Mouse (Mus musculus): ENCODE data around the gene Psmd11. TPM values are rescaled to one million over a fixed set of nuclear protein-coding genes. Genes with fewer than 3 reads are reported as not detected.

Psmd11 gene
- polyA plus RNA-seq, 1 experiment from 2014 or later = 300 TPM

DNA sequence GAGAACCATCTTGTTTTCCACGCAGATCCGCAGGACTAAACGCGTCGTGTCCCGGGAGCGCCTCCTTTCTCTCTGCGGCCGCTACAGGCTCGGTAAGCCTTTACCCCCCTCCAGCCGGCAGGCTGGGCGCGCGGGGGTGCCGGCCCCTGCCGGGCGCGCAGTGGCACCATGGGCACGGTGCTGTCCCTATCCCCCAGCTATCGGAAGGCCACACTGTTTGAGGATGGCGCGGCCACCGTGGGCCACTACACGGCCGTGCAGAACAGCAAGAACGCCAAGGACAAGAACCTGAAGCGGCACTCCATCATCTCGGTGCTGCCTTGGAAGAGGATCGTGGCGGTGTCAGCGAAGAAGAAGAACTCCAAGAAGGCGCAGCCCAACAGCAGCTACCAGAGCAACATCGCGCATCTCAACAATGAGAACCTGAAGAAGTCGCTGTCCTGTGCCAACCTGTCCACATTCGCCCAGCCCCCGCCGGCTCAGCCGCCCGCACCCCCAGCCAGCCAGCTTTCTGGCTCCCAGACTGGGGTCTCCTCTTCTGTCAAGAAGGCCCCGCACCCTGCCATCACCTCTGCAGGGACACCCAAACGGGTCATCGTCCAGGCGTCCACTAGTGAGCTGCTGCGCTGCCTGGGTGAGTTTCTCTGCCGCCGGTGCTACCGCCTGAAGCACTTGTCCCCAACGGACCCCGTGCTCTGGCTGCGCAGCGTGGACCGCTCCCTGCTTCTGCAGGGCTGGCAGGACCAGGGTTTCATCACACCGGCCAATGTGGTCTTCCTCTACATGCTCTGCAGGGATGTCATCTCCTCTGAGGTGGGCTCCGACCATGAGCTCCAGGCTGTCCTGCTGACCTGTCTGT is 49.2 kb downstream of the Psmd11 start:
- Histone ChIP-seq H3K27me3 (ENCODE audit: control insufficient read depth, insufficient read depth, low read length) (no peaks in the 10 kb centered on the region), H3K27ac (ENCODE audit: low read depth, low read length) (peak overlapping the region; percentile 67; the same call in 1 of the 2 replicates), H3K9ac (ENCODE audit: low read depth, low read length) (peak overlapping the region; percentile 73), H3K4me3 (ENCODE audit: low read length) (peak overlapping the region; percentile 74), H3K36me3 (ENCODE audit: control insufficient read depth, insufficient read depth, low read length) (peaks cover 12% of the 10 kb centered on the region; the same call in 1 of the 2 replicates), H3K4me1 (ENCODE audit: control insufficient read depth, insufficient read depth, low read length) (peaks cover 12% of the 10 kb centered on the region), H3K9me3 (ENCODE audit: control insufficient read depth, low read length) (no peaks in the 10 kb centered on the region), H3K4me2 (replicated peaks; ENCODE audit: low read depth, low read length) (peak overlapping the region; percentile 99)
- 18% methylated on average over 53 of the region's 55 CpGs for WGBS
- ATAC-seq (ENCODE audit: low FRiP score, low TSS enrichment) = peak; percentile 34

DNA sequence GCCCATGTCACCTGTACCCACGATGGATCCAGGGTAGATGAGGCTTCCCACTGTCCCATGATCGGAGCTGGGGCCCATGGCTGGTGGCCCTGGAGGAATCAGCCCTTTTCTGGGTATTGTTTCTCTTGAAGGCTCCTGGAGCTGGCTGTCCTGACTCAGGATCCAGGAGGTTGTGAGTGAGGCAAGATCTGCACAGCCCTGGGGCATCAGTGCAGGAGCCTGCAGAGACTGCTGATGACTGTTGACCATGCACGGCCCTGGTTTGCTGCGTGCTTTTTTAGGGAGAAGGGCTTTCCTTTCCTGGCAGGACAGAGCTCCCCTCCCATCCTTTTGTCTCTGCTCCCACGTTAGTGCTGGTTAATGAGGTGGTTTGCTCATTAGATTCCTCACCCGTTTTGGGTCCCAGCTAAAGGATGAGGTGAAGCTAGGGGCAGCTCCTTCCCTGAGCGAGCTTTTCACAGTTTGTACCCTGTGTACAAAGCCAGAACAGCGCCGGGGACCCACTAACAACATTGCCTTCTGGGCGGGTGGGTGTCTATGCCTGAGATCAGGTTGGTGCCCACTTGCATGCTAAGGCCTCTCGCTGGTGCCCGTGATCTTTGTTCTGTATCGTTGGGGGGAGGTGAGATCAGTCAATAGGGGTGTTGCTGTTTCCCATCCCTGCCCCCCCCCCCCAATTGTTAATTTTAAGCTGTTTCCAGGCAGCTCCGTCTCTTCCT is 50.4 kb downstream of the Psmd11 start:
- no peak for ATAC-seq (ENCODE audit: low FRiP score, low TSS enrichment)
- Histone ChIP-seq H3K9me3 (ENCODE audit: control insufficient read depth, low read length) (no peaks in the 10 kb centered on the region), H3K9ac (ENCODE audit: low read depth, low read length) (0 out of 2 replicates have a peak overlapping the region, but pooled peaks have one; percentile 18), H3K4me3 (ENCODE audit: low read length) (no peak overlapping the region), H3K27me3 (ENCODE audit: control insufficient read depth, insufficient read depth, low read length) (no peaks in the 10 kb centered on the region), H3K36me3 (ENCODE audit: control insufficient read depth, insufficient read depth, low read length) (peaks cover 2% of the 10 kb centered on the region; the same call in 1 of the 2 replicates), H3K27ac (ENCODE audit: low read depth, low read length) (no peak overlapping the region), H3K4me1 (ENCODE audit: control insufficient read depth, insufficient read depth, low read length) (peaks cover 12% of the 10 kb centered on the region), H3K4me2 (replicated peaks; ENCODE audit: low read depth, low read length) (peak overlapping the region; percentile 19; the same call in 1 of the 2 replicates)
- 65% methylated on average over 14 of the region's 14 CpGs for WGBS

DNA sequence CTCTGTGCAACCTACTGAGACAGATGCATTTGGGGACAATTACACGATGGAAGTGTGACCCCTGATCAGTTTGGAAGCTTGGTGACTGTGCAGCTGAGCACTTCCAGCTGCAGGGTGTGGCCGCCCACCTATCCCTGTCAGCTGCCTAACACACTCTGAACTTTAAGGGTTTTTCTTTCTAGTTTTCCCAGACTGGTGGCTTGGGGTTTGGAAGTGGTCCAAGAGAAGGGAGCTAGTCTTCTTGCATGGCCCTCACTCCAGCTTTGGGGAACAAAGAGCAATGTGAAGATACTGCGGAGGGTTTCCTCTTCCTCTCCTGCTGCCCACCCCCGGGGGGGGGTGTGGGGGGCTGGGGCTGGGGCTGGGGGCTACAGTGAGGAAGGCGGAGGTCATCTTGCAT is 51.0 kb downstream of the Psmd11 start:
- H3K9me3 ChIP-seq (ENCODE audit: control insufficient read depth, low read length) = no peaks in the 10 kb centered on the region
- peaks cover 12% of the 10 kb centered on the region for H3K4me1 ChIP-seq (ENCODE audit: control insufficient read depth, insufficient read depth, low read length)
- 72% methylated on average over 5 of the region's 5 CpGs for WGBS
- H3K36me3 ChIP-seq (ENCODE audit: control insufficient read depth, insufficient read depth, low read length) = no peaks in the 10 kb centered on the region
- H3K27ac ChIP-seq (ENCODE audit: low read depth, low read length) = no peak overlapping the region
- H3K27me3 ChIP-seq (ENCODE audit: control insufficient read depth, insufficient read depth, low read length) = no peaks in the 10 kb centered on the region
- ATAC-seq (ENCODE audit: low FRiP score, low TSS enrichment) = no peak
- no peak overlapping the region for H3K9ac ChIP-seq (ENCODE audit: low read depth, low read length)
- peak overlapping the region; percentile 19; the same call in 1 of the 2 replicates for H3K4me2 ChIP-seq (replicated peaks; ENCODE audit: low read depth, low read length)
- no peak overlapping the region for H3K4me3 ChIP-seq (ENCODE audit: low read length)

DNA sequence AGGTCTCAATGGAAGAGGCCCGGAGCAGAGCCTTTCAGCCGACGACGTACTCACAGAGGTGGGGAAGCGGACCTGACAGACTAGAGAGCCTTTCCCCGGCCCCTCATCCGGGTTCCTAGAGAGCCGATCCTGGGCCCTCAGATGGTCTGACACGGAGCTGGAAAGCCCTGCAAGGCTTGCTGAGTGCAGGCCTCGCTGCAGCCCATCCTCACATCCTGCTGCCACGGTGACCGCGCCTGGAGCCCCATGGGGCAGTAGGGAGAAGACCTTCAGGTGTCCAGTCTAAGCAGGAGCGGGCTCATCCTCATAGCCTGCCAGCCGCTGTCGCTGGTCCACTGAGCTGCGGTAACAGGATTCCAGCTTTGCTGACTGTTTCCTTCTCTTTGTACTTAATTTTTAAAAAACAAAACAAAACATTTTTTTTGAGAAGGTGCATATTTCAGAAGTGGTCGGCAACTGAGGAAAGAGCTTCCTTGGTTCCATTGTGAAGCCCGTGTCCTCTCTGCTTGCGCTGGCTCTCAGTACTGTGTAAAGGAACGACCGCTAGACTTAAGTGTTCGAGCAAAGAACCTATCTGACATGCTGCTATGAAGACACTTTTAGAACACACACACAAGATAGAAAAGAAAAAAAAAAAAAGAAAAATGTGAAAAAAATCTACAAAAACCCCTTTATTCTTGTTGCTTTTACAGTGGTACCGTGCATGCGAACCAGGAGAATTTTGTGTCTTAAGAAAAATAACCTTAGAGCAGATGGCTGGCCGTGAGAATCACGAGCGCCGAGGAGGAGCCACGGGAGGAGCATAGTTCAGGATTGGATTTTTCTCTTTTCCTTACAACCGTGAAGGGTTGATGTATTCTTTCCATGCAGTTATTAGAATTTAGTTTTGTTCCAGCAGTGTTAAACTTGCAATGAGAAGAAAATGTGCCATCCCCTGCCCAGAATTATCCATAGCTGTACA is 51.8 kb downstream of the Psmd11 start:
- Histone ChIP-seq H3K9ac (ENCODE audit: low read depth, low read length) (no peak overlapping the region), H3K27ac (ENCODE audit: low read depth, low read length) (no peak overlapping the region), H3K27me3 (ENCODE audit: control insufficient read depth, insufficient read depth, low read length) (no peaks in the 10 kb centered on the region), H3K4me1 (ENCODE audit: control insufficient read depth, insufficient read depth, low read length) (peaks cover 12% of the 10 kb centered on the region), H3K4me3 (ENCODE audit: low read length) (no peak overlapping the region), H3K4me2 (replicated peaks; ENCODE audit: low read depth, low read length) (no peak overlapping the region), H3K9me3 (ENCODE audit: control insufficient read depth, low read length) (no peaks in the 10 kb centered on the region), H3K36me3 (ENCODE audit: control insufficient read depth, insufficient read depth, low read length) (no peaks in the 10 kb centered on the region)
- no peak for ATAC-seq (ENCODE audit: low FRiP score, low TSS enrichment)
- WGBS = 86% methylated on average over 31 of the region's 31 CpGs

DNA sequence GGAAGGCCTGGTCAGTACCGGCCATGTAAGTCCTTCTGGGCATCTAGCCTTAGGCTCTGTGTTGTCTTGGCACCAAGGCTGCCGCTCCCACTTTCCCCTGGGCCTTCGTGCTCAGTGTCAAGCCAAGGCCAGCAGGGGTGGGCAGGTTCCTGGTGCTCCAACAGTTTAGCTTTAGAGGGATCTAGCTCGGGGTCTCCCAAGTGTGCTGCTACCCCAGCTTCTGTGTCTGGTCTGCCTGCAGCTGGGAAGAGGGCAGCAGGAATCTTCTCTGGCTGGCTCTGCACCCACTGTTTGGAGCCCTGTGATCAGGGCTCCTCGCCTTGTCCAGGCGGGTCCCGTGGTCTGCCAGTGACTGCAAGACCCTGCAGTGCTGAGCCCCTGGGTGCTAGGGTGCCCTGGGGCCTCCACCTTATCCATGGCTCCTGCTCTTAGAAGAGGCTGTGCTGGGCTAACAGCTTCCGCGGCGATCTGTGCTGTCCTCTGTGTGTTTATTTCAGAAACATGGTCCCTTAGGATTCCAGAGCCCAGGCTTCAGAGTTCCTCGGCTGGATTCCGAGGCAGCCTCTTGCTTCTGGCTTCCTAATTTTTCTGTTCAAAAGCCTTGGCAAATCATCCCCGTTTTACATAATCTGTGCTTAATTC is 53.1 kb downstream of the Psmd11 start:
- no peak overlapping the region for H3K9ac ChIP-seq (ENCODE audit: low read depth, low read length)
- H3K36me3 ChIP-seq (ENCODE audit: control insufficient read depth, insufficient read depth, low read length) = no peaks in the 10 kb centered on the region
- no peaks in the 10 kb centered on the region for H3K27me3 ChIP-seq (ENCODE audit: control insufficient read depth, insufficient read depth, low read length)
- no peak overlapping the region for H3K27ac ChIP-seq (ENCODE audit: low read depth, low read length)
- no peak overlapping the region for H3K4me3 ChIP-seq (ENCODE audit: low read length)
- no peak overlapping the region for H3K4me2 ChIP-seq (replicated peaks; ENCODE audit: low read depth, low read length)
- WGBS = 89% methylated on average over 13 of the region's 13 CpGs
- no peaks in the 10 kb centered on the region for H3K9me3 ChIP-seq (ENCODE audit: control insufficient read depth, low read length)
- no peak for ATAC-seq (ENCODE audit: low FRiP score, low TSS enrichment)
- peaks cover 12% of the 10 kb centered on the region for H3K4me1 ChIP-seq (ENCODE audit: control insufficient read depth, insufficient read depth, low read length)

DNA sequence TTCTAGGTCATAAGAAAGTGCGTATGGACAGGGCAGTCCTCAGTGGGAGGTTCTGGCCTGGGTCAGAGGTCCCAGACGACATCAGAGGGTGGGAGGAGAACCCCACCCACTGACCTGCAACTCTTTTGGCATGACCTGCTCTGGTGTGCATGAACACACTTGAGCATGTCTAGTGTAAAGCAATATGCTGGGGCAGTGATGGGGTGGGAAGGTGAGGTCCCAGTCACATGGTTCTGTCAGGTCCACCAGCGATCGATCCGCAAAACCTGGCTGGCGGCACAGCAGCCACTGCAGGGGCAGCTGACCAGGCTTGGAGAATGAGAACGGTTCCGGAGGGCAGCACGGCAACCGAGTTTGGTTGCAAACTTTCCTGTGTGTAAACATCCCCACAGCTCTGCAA is 53.9 kb downstream of the Psmd11 start:
- WGBS = 80% methylated on average over 10 of the region's 10 CpGs
- no peaks in the 10 kb centered on the region for H3K36me3 ChIP-seq (ENCODE audit: control insufficient read depth, insufficient read depth, low read length)

DNA sequence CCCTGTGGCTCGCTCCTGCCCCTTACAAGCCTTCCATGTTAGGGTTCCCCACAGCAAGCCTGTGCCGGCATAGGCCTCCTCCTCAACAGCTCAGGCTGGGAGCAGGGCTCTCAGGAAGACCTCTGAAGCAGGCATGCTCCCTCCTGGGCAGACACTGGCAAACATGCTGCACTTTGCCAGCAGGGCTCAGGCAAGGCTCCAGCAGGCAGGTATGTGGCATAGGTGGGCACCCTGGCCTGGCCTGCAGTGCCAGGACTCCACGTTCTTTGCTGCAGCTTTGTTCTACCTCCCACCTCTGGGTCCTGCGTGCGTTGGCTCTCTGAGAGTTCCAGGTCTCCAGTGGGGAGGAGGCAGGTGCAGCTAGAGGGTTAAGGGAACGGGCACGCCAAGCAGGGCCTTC is 54.5 kb downstream of the Psmd11 start:
- no peaks in the 10 kb centered on the region for H3K36me3 ChIP-seq (ENCODE audit: control insufficient read depth, insufficient read depth, low read length)
- H3K27me3 ChIP-seq (ENCODE audit: control insufficient read depth, insufficient read depth, low read length) = no peaks in the 10 kb centered on the region
- no peak overlapping the region for H3K4me3 ChIP-seq (ENCODE audit: low read length)
- no peak for ATAC-seq (ENCODE audit: low FRiP score, low TSS enrichment)
- H3K4me1 ChIP-seq (ENCODE audit: control insufficient read depth, insufficient read depth, low read length) = peaks cover 9% of the 10 kb centered on the region
- no peaks in the 10 kb centered on the region for H3K9me3 ChIP-seq (ENCODE audit: control insufficient read depth, low read length)
- no peak overlapping the region for H3K4me2 ChIP-seq (replicated peaks; ENCODE audit: low read depth, low read length)
- H3K9ac ChIP-seq (ENCODE audit: low read depth, low read length) = no peak overlapping the region
- 90% methylated on average over 7 of the region's 7 CpGs for WGBS
- no peak overlapping the region for H3K27ac ChIP-seq (ENCODE audit: low read depth, low read length)

More for the DNA sequence above, 53.9 kb downstream of the Psmd11 start:
- Histone ChIP-seq H3K27ac (ENCODE audit: low read depth, low read length) (no peak overlapping the region), H3K27me3 (ENCODE audit: control insufficient read depth, insufficient read depth, low read length) (no peaks in the 10 kb centered on the region), H3K9ac (ENCODE audit: low read depth, low read length) (no peak overlapping the region), H3K4me3 (ENCODE audit: low read length) (no peak overlapping the region), H3K4me2 (replicated peaks; ENCODE audit: low read depth, low read length) (no peak overlapping the region), H3K4me1 (ENCODE audit: control insufficient read depth, insufficient read depth, low read length) (peaks cover 12% of the 10 kb centered on the region), H3K9me3 (ENCODE audit: control insufficient read depth, low read length) (no peaks in the 10 kb centered on the region)
- no peak for ATAC-seq (ENCODE audit: low FRiP score, low TSS enrichment)

DNA sequence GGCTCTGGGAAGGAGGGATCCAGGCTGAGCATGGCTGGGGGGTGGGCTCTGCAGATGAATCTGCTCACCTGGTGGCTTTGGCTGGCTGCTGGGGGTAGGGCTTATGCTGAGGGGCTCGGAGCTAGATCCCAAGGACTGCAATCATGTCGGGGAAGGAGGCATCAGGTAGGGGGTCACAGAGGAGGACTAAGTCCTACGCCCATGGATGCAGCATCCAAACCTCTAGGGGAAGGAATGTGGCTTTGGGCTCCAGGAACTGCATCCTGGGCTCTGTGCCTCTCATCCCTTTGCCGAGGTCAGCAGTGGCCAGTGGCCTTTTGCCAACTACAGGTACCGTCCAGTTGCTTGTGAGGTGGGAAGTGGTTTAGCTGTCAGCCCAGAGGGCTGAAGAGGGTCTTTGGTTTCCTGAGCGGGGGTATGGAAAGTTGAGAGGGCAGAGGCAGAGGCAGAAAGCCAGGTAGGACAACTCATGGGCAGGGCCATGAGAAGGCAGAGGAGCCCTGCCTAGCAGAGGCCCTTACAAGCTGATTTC is 55.2 kb downstream of the Psmd11 start:
- 76% methylated on average over 6 of the region's 6 CpGs for WGBS
- no peaks in the 10 kb centered on the region for H3K36me3 ChIP-seq (ENCODE audit: control insufficient read depth, insufficient read depth, low read length)

More for the DNA sequence above, 55.2 kb downstream of the Psmd11 start:
- no peak for ATAC-seq (ENCODE audit: low FRiP score, low TSS enrichment)
- Histone ChIP-seq H3K27me3 (ENCODE audit: control insufficient read depth, insufficient read depth, low read length) (no peaks in the 10 kb centered on the region), H3K27ac (ENCODE audit: low read depth, low read length) (no peak overlapping the region), H3K4me3 (ENCODE audit: low read length) (no peak overlapping the region), H3K9me3 (ENCODE audit: control insufficient read depth, low read length) (no peaks in the 10 kb centered on the region), H3K4me1 (ENCODE audit: control insufficient read depth, insufficient read depth, low read length) (0 out of 2 replicates have a peak, but pooled peaks cover 7% of the 10 kb centered on the region), H3K9ac (ENCODE audit: low read depth, low read length) (no peak overlapping the region), H3K4me2 (replicated peaks; ENCODE audit: low read depth, low read length) (no peak overlapping the region)
